Mouse (Mus musculus) CH12.LX (cell line): Measurements from ENCODE around the gene Rhox2g.

Experiments
- CHD2 ChIP-seq: IDR thresholded peaks from 2 replicates; pipeline ENCODE4 v1.6.1; 2011; ENCODE audit warnings: low read length, improper control_type of control experiment
- CTCF ChIP-seq, 2 experiments: IDR thresholded peaks in 1 of 2; conservative IDR thresholded peaks in 1 of 2; 2 replicates each; pipeline ENCODE4 v1.5.1; 2011 to 2012; ENCODE audit warnings: low read depth in 2 of 2, low read length in 2 of 2, improper control_type of control experiment in 1 of 2, inconsistent platforms in 1 of 2, mild to moderate bottlenecking in 1 of 2, moderate library complexity in 1 of 2
- E2F4 ChIP-seq: IDR thresholded peaks from 2 replicates; pipeline ENCODE4 v1.6.1; 2011; ENCODE audit warnings: low read depth, low read length, improper control_type of control experiment; ENCODE audit not compliant: insufficient replicate concordance
- EP300 ChIP-seq: IDR thresholded peaks from 2 replicates; pipeline ENCODE4 v1.6.1; 2011; ENCODE audit warnings: low read length, improper control_type of control experiment
- NELFE ChIP-seq: IDR thresholded peaks from 2 replicates; pipeline ENCODE4 v1.6.1; 2011; ENCODE audit warnings: low read depth, low read length, improper control_type of control experiment
- POLR2A ChIP-seq: IDR thresholded peaks from 2 replicates; pipeline ENCODE4 v1.6.1; 2011; ENCODE audit warnings: low read depth, mild to moderate bottlenecking, improper control_type of control experiment, low read length
- TCF12 ChIP-seq: IDR thresholded peaks from 2 replicates; pipeline ENCODE4 v1.6.1; 2014; ENCODE audit warnings: low read depth, mild to moderate bottlenecking, inconsistent platforms, low read length, improper control_type of control experiment
- UBTF ChIP-seq: IDR thresholded peaks from 2 replicates; pipeline ENCODE4 v1.6.1; 2012; ENCODE audit warnings: low read depth, mild to moderate bottlenecking, inconsistent platforms, low read length, improper control_type of control experiment, moderate library complexity
- USF1 ChIP-seq: IDR thresholded peaks from 2 replicates; pipeline ENCODE4 v1.6.1; 2014; ENCODE audit warnings: low read depth, mild to moderate bottlenecking, inconsistent platforms, low read length, improper control_type of control experiment
- ZMIZ1 ChIP-seq: IDR thresholded peaks from 2 replicates; pipeline ENCODE4 v1.6.1; 2012; ENCODE audit warnings: low read depth, mild to moderate bottlenecking, inconsistent platforms, low read length, improper control_type of control experiment

DNA sequence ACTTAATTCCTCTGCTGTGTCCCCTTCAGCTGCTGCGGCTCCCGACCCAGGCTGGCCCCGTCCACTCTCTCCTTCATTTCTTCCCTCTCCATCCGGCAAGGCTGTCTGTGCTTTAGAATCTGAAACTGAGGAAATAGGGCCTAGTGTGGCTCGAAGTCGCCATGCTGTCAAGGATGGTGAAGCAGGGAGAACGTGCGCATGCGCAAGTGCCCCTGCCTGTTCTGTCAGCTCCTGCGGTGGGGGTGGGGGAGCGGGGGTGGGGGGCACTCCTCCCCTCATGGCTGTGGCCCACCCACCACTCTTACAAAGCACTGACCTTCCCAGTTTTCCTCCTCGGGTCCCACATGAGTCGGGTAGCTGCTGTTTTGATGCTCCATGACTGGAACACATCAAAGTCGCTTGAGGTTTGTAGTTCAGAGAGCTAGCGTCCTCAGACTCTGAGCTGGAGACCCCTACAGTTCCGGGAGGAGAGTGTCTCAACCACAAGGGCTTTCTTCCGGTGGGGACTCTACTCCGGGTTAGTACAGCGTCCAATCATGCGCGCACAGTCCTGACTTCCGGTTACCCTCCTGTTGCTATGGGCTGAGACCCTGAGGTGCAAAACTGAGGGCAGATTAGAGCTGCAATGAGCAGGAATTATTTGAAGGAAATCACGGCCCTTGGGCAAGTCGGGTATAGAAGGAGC is 39.9 kb upstream of the Rhox2g start:
- no peak for TF ChIP-seq CTCF (conservative IDR thresholded peaks at IDR 0.05 in 1 of 2, IDR thresholded peaks at IDR 0.05 in 1 of 2; ENCODE audit: low read depth in 2 of 2, low read length in 2 of 2)
- TF ChIP-seq E2F4: no peak
- TF ChIP-seq POLR2A: no peak
- TF ChIP-seq EP300: no peak
- TF ChIP-seq ZMIZ1: no peak
- TF ChIP-seq TCF12: no peak
- TF ChIP-seq NELFE: no peak
- no peak for TF ChIP-seq UBTF
- no peak for TF ChIP-seq USF1
- no peak for TF ChIP-seq CHD2
